Mouse (Mus musculus): ENCODE results near the gene Zbtb7b. TPM values are rescaled to one million over a fixed set of nuclear protein-coding genes. Genes with fewer than 3 reads are reported as not detected.

The Zbtb7b gene
- polyA plus RNA-seq, 1 experiment: 75.2 TPM

DNA sequence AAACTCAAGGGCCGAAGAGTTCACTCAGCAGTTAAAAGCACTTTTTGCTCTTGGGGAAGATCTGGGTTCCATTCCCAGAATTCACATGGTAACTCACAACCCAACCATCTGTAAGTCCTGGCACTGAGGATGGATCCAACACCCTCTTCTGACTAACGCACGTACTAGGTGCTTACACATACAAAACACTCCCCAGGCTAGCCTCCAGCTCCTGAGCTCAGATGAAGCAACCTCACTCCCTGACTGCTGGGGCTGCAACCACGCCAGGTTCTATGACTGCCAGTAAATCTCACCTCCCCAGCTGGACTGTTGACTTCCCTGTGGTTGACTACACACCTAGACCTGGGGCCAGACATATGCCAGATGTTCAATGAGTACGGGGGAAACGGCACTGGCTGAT, 12.3 kb upstream of the Zbtb7b start:
- Histone ChIP-seq H3K4me3 (ENCODE audit: insufficient read depth, low read length) (no peak overlapping the region), H3K4me1 (ENCODE audit: control insufficient read depth, insufficient read depth, low read length) (peaks cover 5% of the 10 kb centered on the region), H3K27ac (ENCODE audit: insufficient read depth, low read depth, low read length) (no peak overlapping the region)
- TF ChIP-seq CTCF (IDR thresholded peaks at IDR 0.05; ENCODE audit: low read depth, low read length): no peak
- TF ChIP-seq POLR2A (IDR thresholded peaks at IDR 0.05; ENCODE audit: borderline replicate concordance, low read depth, low read length): no peak

GRCm38 (mm10) chr3:89402693-89403092, 8.1 kb upstream of the Zbtb7b start, which contains the start of gene Lenep:
Gene Lenep, minus strand, starts transcription at chr3:89402793.
- Histone ChIP-seq H3K27ac (ENCODE audit: insufficient read depth, low read depth, low read length) (no peak within 1 kb of the TSS), H3K4me1 (ENCODE audit: control insufficient read depth, insufficient read depth, low read length) (no peaks in the 10 kb centered on the region), H3K4me3 (ENCODE audit: insufficient read depth, low read length) (no peak within 1 kb of the TSS)
- no peak for TF ChIP-seq POLR2A (IDR thresholded peaks at IDR 0.05; ENCODE audit: borderline replicate concordance, low read depth, low read length)
- TF ChIP-seq CTCF (IDR thresholded peaks at IDR 0.05; ENCODE audit: low read depth, low read length): no peak

DNA sequence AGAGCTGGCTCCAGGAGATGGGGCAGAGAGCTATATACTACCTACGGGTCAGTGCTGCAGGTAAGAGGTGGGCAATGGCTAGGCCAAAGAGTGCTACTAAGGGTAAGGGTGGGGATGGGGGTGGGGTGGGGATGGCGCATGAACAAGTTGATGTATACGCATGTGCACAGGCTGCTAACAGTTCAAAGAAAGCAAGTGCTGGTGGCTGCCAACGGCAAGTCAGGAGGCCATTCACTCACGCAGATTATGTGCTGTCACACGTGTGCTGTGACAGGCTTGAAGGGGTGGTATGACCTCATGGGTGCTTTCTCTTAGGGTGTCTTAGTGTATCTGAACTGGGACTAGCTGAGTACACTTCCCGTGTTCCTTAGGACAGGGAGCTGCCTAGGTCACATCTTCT, 6.8 kb upstream of the Zbtb7b start:
- Histone ChIP-seq H3K27ac (ENCODE audit: insufficient read depth, low read depth, low read length) (no peak overlapping the region), H3K4me3 (ENCODE audit: insufficient read depth, low read length) (no peak overlapping the region), H3K4me1 (ENCODE audit: control insufficient read depth, insufficient read depth, low read length) (peaks cover 3% of the 10 kb centered on the region; the same call in 1 of the 2 replicates)
- TF ChIP-seq CTCF (IDR thresholded peaks at IDR 0.05; ENCODE audit: low read depth, low read length) (no peak), POLR2A (IDR thresholded peaks at IDR 0.05; ENCODE audit: borderline replicate concordance, low read depth, low read length) (no peak)

DNA sequence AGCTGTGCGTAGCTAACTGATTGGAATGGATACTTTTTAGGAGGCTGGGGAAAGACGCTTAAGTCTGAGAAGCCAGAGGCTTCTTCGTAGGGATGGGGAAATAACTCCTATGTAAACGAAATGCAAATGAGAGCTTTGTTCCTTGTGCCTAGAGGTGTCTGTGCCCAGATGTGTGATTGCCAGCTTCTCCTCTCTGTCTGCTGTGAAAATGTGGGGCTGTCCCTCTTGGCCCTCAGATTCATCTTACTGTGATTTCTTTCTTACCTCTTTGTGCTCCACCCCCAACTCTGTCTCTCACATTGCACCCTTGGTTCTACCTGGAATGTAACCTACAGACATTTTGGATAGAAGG, 2.1 kb upstream of the Zbtb7b start:
- H3K4me1 ChIP-seq (ENCODE audit: control insufficient read depth, insufficient read depth, low read length): peaks cover 3% of the 10 kb centered on the region; the same call in 1 of the 2 replicates
- H3K27ac ChIP-seq (ENCODE audit: insufficient read depth, low read depth, low read length): no peak overlapping the region
- H3K4me3 ChIP-seq (ENCODE audit: insufficient read depth, low read length): peak overlapping the region; percentile 49; the same call in 1 of the 2 replicates
- TF ChIP-seq POLR2A (IDR thresholded peaks at IDR 0.05; ENCODE audit: borderline replicate concordance, low read depth, low read length) (no peak), CTCF (IDR thresholded peaks at IDR 0.05; ENCODE audit: low read depth, low read length) (no peak)

GRCm38 (mm10) chr3:89395806-89396653, 1.5 kb upstream of the Zbtb7b start:
- H3K27ac ChIP-seq (ENCODE audit: insufficient read depth, low read depth, low read length): no peak overlapping the region
- H3K4me3 ChIP-seq (ENCODE audit: insufficient read depth, low read length): peak overlapping the region; percentile 68
- TF ChIP-seq POLR2A (IDR thresholded peaks at IDR 0.05; ENCODE audit: borderline replicate concordance, low read depth, low read length) (no peak), CTCF (IDR thresholded peaks at IDR 0.05; ENCODE audit: low read depth, low read length) (peak; percentile 78)
- H3K4me1 ChIP-seq (ENCODE audit: control insufficient read depth, insufficient read depth, low read length): peaks cover 4% of the 10 kb centered on the region

- TF ChIP-seq POLR2A (IDR thresholded peaks at IDR 0.05; ENCODE audit: borderline replicate concordance, low read depth, low read length) (no peak), CTCF (IDR thresholded peaks at IDR 0.05; ENCODE audit: low read depth, low read length) (no peak)
- Histone ChIP-seq H3K27ac (ENCODE audit: insufficient read depth, low read depth, low read length) (peak overlapping the region; percentile 91), H3K4me1 (ENCODE audit: control insufficient read depth, insufficient read depth, low read length) (peaks cover 6% of the 10 kb centered on the region), H3K4me3 (ENCODE audit: insufficient read depth, low read length) (peak overlapping the region; percentile 68)
Observed at GRCm38 (mm10) chr3:89395419-89395805, 836 bp upstream of the Zbtb7b start.

DNA sequence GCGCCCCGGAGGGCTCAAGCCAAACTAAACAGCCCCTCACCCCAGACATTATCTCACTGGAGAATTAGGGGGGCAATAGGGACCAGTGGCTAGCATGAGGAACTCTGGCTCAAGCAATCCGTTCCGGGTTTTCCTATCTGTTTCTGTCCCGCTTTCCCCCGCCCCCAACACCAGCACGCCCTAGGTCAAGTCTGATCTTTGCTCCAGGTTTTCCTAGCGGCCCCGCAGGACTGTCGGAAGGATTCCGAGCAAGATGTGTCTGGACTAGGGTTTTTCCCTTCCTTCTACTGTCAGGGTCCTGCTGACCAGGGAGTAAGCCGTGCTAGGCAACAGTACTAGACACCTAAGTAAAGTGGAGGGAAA, 299 bp upstream of the Zbtb7b start:
- peak overlapping the region; percentile 91 for H3K27ac ChIP-seq (ENCODE audit: insufficient read depth, low read depth, low read length)
- H3K4me1 ChIP-seq (ENCODE audit: control insufficient read depth, insufficient read depth, low read length): peaks cover 11% of the 10 kb centered on the region
- H3K4me3 ChIP-seq (ENCODE audit: insufficient read depth, low read length): peak overlapping the region; percentile 68
- TF ChIP-seq POLR2A (IDR thresholded peaks at IDR 0.05; ENCODE audit: borderline replicate concordance, low read depth, low read length): no peak
- no peak for TF ChIP-seq CTCF (IDR thresholded peaks at IDR 0.05; ENCODE audit: low read depth, low read length)

DNA sequence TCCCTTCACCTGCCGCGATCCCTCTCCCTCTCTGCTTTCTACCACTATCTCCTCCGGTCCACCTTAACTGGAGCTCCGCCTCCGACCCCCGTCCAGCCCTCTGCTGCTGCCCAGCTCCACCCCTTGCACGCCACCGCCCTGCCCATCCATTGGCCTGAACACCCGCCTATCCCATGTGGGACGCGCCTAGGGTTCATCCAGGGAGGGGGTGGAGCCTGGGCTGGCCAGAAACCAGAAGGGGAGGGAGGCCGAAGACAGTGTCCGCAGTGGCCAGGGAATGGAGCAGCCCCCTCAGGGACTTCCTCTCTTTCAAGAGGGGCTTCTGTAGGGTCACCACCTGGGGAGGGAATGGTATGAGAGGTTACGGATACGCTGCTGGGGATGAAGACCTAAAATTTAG, 971 bp downstream of the Zbtb7b start:
- peaks cover 20% of the 10 kb centered on the region for H3K4me1 ChIP-seq (ENCODE audit: control insufficient read depth, insufficient read depth, low read length)
- H3K4me3 ChIP-seq (ENCODE audit: insufficient read depth, low read length): peak overlapping the region; percentile 68
- TF ChIP-seq CTCF (IDR thresholded peaks at IDR 0.05; ENCODE audit: low read depth, low read length) (no peak), POLR2A (IDR thresholded peaks at IDR 0.05; ENCODE audit: borderline replicate concordance, low read depth, low read length) (no peak; the same call in 1 of the 2 replicates)
- peak overlapping the region; percentile 91 for H3K27ac ChIP-seq (ENCODE audit: insufficient read depth, low read depth, low read length)

DNA sequence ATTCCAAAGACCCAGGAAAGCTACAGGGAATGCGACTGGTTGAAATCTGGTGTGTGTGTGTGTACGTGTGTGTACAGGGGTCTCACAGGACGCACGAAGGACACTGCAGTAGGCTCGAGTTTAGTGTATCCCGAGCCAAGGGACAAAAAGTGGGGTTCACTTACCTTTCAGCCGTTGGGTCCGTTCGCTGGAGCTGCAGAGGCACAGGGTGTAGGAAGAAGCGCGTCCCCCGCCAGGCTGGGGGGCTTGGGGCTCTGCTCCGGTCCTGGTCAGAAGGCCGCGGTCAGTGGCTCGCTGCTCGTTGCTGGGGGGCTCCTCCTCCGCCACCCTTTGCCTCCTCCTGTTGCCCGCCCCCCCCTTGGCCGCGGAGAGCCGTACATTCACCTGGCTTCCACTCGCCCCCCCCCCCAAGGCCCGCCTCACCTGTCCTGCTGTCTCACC, 1.7 kb downstream of the Zbtb7b start:
- TF ChIP-seq POLR2A (IDR thresholded peaks at IDR 0.05; ENCODE audit: borderline replicate concordance, low read depth, low read length): no peak
- no peak for TF ChIP-seq CTCF (IDR thresholded peaks at IDR 0.05; ENCODE audit: low read depth, low read length)
- H3K4me3 ChIP-seq (ENCODE audit: insufficient read depth, low read length): peak overlapping the region; percentile 98
- peak overlapping the region; percentile 72 for H3K27ac ChIP-seq (ENCODE audit: insufficient read depth, low read depth, low read length)
- peaks cover 27% of the 10 kb centered on the region for H3K4me1 ChIP-seq (ENCODE audit: control insufficient read depth, insufficient read depth, low read length)

Data from bone marrow macrophage, adult 2 months (primary cell).